Mouse (Mus musculus): ENCODE data around the gene Usp3. TPM values are rescaled to one million over a fixed set of nuclear protein-coding genes. Genes with fewer than 3 reads are reported as not detected.
A peak's percentile ranks its signal among the peaks of the same experiment; 100 is the strongest.

The Usp3 gene
- total RNA-seq (2017): 137 to 178 TPM (median 170 TPM) in 3 replicates

DNA sequence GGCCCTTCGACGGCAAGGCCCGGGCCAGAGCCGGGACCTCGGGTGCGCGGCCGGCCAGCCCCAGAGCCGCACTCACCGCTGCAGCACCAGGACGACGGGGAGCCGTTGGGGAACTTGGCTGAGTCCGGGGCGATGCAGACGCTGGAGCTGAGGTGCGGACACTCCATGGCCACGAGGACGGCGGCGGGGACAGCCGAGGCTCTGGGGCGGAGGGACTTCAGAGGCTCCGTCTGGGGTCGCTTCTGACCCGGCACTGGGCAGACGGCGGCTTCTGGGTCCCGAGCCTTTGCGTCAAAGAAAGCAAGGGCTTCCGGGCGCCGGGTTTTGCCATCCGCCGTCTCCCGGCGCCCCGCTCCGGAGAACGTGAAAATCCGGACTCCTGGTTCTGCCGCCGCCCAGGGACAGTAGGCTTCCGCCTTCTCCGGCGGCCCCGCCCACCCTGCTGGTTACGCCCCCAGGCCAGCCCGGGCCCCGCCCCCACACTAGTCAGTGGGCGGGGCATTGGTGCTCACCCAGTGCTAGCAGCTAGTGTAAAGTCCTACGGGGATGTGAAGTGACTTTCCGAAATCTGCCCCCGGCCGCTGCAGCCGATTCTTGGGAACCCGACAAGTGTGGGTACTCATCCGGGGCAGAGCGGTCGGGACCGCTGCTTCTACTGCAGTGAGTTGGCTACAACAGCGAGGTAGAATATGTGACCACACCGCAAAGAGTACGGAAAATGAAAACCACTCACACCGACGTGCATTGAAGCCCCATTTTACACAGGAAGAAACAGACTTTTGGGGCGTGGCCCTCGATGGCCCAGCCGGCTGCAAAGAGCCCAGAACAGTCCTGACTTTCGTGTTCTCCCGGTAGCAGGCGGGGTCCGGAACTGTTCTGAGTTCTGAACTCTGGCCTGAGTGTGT is at the start of gene Usp3:
Gene Usp3 (minus strand): TSS at position 435 of the 905 bp plus-strand sequence.
- peak; percentile 93 for ATAC-seq (replicated peaks; ENCODE audit: insufficient number of reproducible peaks, low FRiP score, low TSS enrichment, poor library complexity, severe bottlenecking)

DNA sequence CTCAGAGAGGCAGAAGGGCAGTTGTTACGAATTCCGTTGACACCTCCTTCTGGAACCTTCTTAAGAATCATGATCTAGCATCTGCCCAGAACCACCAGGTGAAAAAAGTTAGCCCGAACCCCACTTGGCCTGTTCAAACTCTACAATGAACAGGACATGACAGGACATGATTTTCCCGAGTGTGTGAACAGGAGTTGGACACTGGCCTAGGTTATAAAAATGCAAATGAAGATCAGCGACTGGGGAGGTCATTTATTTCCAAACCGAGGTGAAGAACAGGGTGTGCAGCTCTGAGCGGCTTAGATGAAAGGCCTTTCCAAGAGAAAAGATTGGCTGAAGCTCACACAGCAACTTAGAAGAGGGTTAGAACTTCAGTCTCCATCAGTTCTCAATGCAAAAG is 47.5 kb upstream of the Usp3 start:
- no peak for ATAC-seq (replicated peaks; ENCODE audit: insufficient number of reproducible peaks, low FRiP score, low TSS enrichment, poor library complexity, severe bottlenecking)

DNA sequence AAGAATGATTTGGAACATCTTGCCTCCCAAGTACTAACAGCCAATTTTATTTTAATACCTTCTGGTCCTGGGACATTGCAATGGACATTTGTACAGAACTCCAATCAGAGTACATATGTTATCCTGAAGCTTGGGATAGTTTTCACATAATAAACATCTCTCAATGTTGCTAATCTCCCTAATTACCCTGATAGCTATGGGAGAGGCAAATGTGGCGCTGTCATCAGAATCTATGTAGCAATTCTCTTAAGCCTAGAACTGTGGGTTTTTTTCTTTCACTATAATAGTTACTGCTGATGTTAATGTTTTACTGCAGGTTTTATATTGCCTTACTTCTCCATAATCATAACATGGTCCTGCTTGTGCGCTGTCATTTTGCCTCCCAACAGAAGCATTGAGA is 46.7 kb upstream of the Usp3 start:
- no peak for ATAC-seq (replicated peaks; ENCODE audit: insufficient number of reproducible peaks, low FRiP score, low TSS enrichment, poor library complexity, severe bottlenecking)

DNA sequence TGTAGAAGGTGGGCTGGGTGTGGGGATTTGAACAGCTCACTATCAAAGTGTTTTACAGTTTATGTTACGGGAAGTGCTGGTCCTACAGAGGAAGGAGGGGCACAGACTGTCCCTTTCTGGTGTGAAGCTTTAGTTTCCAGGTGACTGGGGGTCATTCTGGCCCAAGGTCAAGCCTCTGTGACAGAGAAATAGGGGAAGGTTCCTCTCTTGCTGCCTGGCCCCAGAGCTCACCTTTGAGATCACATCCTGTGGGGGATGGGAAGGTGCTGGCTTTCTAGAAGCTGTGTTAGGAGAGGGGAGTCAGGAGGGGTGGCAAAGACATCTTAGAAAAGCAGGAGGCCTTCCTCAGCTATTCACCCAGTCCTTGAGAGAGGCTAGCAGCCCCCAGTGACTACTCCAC is 39.5 kb upstream of the Usp3 start:
- ATAC-seq (replicated peaks; ENCODE audit: insufficient number of reproducible peaks, low FRiP score, low TSS enrichment, poor library complexity, severe bottlenecking): no peak

DNA sequence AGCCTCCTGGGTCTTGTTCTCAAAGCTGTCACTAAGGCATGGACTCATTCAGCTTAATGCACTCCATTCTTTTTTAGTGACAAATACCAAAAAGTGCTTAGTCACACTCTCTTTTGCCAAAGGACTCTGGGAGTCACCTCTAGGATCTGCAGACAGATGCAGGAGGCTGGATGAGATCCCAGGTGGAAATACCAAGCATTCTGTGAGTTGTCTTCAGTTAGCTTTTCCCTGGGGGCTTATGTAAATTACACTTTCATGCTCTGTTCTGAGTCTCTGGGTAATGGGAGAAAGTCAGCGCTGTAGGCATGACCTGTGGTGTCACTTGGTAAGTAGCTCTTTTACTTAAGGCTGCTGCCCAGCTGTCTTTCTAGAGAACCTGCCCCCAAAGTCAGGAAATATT is 38.0 kb upstream of the Usp3 start:
- no peak for ATAC-seq (replicated peaks; ENCODE audit: insufficient number of reproducible peaks, low FRiP score, low TSS enrichment, poor library complexity, severe bottlenecking)

DNA sequence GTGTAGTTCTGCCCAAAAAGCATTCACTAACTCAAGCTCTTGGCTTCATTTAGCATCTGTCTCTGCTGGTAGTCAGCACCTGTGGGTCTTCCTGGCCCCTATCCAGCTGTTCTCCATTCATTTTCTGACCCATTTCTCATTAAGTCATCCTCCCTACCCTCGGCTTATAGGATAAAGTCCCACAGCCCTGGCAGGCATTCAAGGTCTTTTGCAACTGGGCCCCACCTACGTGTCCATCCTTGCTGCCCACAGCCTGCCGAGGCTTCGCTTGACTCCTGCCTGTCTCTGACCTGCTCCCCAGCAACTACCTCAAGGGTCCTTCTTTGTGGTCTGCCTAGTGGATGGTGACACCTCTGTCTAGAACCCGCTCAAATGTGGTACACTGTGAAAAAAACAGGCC is 33.7 kb upstream of the Usp3 start:
- ATAC-seq (replicated peaks; ENCODE audit: insufficient number of reproducible peaks, low FRiP score, low TSS enrichment, poor library complexity, severe bottlenecking): no peak

DNA sequence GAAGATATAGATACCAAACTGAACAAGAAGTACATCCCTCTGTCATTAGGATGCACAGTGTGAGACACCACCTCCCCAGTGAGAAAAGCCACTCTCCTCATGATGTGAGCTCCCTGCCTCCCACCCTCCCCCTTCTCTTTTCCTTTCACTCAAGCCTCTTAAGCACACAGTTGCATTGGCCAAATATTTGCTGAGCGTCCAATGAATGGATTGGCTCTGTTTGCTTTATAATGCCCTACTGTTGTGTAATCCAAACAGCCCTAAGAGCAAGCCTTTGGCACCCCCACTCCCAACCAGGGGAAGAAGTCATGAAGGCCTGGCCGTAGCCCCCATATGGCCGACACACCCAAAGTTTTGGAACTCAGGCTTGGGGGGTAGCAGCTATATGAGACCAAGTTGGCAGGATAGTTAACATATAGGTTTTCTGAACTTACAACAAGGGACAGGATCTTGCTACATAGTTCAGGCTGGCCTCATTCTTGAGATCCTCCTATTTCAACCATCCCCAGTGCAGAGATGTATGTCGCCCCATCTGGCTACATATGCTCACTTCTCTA is 33.1 kb upstream of the Usp3 start:
- ATAC-seq (replicated peaks; ENCODE audit: insufficient number of reproducible peaks, low FRiP score, low TSS enrichment, poor library complexity, severe bottlenecking): no peak

DNA sequence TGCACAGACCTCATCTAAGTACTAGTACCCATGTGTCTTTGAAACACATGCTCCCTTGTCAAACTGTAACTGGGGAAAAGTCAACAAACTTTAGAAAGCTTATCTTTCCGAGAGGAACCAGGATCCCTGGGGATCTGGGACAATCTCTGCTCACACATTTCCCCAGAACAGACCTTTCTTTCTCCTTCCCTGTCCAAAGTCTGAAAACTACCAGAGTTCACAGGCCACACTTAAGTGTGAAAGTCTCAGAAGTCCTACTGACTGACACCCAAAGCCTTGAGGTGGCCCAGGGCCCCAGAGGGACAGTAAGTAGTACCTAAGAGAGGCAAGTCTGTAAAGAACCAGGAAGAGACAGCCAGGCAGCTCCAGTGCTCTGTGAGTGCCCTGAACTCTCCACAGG is 31.9 kb upstream of the Usp3 start:
- no peak for ATAC-seq (replicated peaks; ENCODE audit: insufficient number of reproducible peaks, low FRiP score, low TSS enrichment, poor library complexity, severe bottlenecking)

DNA sequence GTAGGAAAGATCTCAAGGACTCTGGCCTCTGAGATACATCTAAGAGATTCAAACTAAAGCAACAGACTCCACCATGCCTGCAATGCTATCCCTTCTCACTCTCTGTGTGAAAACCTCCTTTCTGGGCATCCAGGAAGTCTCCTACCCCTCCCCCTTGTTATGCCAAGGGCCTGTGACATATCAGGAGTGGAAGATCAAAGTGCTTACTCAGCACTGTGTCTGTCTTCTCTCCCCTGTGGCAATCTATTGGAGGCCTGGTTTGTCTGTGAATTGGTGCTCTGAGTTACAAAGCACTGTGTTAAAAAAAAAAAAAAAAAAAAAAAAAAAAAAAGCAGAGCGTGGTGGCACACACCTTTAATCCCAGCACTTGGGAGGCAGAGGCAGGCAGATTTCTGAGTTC is 30.7 kb upstream of the Usp3 start:
- ATAC-seq (replicated peaks; ENCODE audit: insufficient number of reproducible peaks, low FRiP score, low TSS enrichment, poor library complexity, severe bottlenecking): no peak

DNA sequence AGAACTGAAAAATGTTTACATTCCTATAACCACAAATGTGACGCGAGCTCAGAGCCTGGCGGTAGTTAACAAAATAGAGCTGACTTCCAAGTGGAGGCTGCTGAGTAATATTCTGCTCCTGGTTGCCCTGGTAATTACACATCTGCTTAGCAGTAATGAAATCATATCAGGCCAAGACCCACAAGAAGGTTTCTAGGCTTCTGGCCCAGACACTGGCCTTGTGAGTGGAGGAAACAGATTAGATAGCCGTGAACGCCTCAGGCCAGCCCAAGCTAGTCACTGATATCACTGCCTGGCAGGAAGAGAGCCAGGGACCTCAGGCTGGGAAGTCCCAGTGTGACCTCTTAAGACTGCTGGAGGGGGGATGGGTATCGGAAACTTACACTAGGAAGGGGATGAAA is 27.6 kb upstream of the Usp3 start:
- ATAC-seq (replicated peaks; ENCODE audit: insufficient number of reproducible peaks, low FRiP score, low TSS enrichment, poor library complexity, severe bottlenecking): no peak

DNA sequence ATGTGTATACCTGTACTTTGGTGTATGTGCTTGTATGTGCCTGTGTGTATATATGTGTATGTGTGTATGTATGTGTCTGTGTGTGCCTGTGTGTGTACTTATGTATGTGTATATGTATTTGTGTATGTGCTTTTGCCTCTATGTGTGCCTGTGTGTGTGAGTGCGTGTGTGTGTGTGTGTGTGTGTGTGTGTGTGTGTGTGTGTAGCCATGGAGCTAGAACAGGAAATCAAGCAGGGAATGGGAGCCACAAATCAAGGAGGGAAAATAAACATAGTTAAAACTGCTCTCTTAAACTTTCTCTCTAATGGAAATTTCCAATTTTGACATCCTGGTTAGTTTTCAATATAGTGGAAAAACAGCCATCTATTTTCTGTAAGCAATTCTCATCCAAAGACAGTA is 27.1 kb upstream of the Usp3 start:
- no peak for ATAC-seq (replicated peaks; ENCODE audit: insufficient number of reproducible peaks, low FRiP score, low TSS enrichment, poor library complexity, severe bottlenecking)

DNA sequence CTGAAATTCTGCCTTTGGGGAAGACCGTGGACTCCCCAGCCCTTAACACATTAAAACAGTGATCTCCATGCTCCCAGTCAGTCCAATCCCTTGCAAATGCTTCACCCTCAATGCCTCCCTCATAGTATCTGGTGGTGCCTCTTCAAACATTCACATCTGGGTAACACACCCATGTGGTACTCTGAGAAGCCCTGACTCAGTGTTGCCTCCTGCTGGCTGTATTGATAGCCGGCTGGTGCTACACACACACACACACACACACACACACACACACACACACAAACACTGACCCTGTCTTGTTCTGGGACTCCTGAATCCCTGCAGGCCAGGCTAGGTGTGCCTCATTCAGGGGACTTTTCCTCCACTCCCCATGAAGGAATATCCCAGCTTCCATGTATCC is 24.9 kb upstream of the Usp3 start:
- no peak for ATAC-seq (replicated peaks; ENCODE audit: insufficient number of reproducible peaks, low FRiP score, low TSS enrichment, poor library complexity, severe bottlenecking)

DNA sequence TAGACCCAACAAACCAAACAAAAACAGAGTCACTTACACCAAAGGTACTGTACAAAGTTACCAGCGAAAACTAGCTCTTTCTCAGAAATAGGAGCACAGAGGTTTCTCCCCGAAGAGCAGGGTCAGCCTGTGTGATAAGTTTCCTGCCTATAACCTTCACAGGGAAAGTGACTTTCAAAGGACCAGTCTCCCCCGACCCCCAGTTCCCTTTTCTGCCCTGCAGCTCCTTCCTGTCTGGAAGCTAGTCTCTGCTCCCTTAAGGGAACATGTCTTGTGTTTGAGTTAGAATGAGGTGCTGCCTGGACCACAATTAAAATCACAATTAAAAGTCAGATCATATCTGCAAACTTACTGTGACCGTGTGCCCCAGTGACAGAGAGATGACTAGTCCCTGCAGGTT is 23.9 kb upstream of the Usp3 start:
- ATAC-seq (replicated peaks; ENCODE audit: insufficient number of reproducible peaks, low FRiP score, low TSS enrichment, poor library complexity, severe bottlenecking): no peak

DNA sequence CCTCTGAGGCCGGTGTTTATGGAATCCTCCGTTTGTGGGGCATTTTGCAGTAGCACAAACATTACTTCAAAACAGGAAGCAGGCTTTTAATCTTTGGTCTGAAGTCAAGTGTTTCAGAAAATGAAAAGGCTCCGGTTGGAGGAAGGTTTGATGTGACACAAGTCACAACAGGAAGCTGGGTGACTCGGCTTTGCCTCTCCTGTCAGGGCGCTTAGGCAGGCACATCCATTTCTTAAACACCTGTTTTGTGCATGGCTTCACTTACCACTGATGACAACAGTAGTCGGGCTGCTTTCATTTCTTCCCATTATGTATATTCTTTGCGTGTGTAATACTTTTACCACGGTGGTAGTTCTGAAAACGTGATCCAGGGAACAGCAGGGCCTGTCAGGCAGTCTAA is 22.2 kb upstream of the Usp3 start:
- ATAC-seq (replicated peaks; ENCODE audit: insufficient number of reproducible peaks, low FRiP score, low TSS enrichment, poor library complexity, severe bottlenecking): 0 out of 2 replicates have a peak, but pooled peaks have one; percentile 28

DNA sequence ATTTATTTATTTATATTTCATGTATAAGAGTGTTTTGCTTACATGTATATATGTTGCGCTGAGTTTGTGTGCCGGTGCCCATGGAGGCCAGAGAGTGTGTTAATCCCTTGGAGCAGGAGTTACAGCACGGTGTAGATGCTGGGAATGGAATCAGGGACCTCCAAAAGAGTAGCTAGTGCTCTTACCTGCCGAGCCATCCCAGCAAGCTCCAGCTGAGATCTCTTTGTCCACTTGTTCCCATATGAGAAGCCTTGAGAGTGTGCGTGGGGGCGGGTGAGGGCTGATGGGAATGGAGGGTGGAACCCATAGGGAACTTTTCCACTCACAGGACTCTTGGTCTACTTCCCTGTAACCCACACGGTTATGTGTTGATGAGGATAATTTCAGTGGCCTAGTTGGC is 21.6 kb upstream of the Usp3 start:
- no peak for ATAC-seq (replicated peaks; ENCODE audit: insufficient number of reproducible peaks, low FRiP score, low TSS enrichment, poor library complexity, severe bottlenecking)

DNA sequence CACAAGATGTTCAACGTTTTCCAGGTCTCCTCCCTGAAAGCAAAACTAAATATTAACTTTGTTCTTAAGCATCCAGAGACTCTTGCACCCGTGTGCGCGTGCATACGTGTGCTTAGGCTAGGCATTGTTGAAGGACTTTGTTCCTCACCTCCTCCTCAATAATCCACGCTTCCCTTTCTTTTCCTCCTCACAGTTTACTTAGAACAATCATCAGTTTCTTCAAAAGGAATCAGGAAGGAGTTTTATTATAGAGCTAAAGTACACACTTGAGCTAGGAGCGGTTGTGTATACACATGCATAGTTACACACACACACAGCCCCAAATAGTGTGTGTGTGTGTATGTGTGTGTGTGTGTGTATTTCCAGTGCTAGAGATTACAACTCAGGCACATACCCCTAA is 20.7 kb upstream of the Usp3 start:
- no peak for ATAC-seq (replicated peaks; ENCODE audit: insufficient number of reproducible peaks, low FRiP score, low TSS enrichment, poor library complexity, severe bottlenecking)

DNA sequence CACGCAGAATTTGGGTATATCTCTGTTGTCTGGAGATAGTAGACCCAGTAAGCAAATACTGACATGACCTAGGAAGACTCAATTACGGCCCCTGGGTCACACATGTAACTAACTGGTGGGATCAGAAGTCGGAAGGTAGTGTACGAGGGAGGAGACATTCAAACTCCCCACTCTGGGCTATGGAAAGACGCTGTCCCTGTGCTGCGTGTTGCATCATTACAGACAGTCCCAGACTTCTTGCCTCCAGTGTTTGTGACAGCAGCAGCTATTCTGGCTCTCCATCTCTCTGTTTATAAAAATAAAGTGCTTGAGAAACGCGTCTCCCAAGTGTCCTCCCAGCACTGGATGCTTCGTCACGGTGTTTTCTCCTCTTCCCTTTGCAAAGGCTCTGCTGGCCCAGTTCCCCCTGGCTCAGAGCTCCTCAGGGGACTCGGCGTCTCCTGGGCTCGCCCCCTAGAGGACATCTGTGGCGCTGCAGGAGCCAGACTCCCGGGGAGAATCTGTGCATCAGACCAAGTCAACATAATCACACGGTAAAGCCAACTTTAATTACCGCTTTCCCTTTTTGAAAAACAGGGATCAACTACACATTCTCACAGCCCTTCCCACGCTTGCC is 18.6 kb upstream of the Usp3 start:
- ATAC-seq (replicated peaks; ENCODE audit: insufficient number of reproducible peaks, low FRiP score, low TSS enrichment, poor library complexity, severe bottlenecking): peak; percentile 95

DNA sequence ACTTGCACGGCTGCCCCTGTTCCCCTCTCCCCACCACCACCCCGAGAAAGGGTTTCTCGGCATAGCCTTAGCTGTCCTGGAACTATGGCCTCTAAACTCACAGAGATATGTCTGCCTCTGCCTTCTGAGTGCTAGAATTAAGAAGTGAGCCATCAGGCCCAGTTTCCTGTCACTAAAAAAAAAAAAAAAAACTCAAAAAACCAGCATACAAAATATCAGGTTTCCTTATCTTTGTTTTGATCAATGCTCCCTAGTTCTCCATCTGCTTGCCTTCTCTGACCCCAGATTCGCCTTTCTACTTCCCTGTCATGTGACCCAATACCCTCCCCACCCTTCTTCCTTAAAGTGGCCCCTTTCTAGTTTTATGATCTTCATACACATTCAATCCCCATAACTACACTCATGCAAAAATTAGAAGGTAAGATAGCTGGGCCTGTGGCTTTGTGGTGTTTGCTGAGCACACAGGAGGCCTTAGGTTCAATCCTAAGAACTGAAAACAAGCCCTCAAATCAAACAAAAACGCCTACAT is 15.9 kb upstream of the Usp3 start:
- no peak for ATAC-seq (replicated peaks; ENCODE audit: insufficient number of reproducible peaks, low FRiP score, low TSS enrichment, poor library complexity, severe bottlenecking)

DNA sequence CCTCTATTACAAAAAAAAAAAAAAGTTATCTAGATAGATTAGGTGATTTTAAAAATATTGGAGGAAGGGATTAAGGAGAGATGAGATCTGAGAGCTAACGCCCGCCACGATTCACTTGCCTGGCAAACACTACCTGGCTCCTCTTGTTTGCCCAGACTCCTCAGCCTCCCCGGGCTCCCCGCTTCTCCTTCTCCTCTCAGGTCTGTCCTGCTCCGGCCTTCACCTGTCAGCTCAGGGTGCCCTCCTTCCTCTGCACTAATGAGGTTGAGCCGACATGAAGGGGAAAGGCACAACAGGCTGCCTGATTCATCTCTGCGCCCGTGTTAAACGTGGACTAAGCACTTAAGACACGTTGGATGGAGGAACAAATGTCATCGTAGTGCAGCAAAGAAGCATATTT is 13.9 kb upstream of the Usp3 start:
- ATAC-seq (replicated peaks; ENCODE audit: insufficient number of reproducible peaks, low FRiP score, low TSS enrichment, poor library complexity, severe bottlenecking): no peak

All from monocyte, adult 5-6 weeks (primary cell).